Mouse (Mus musculus) heart, embryonic 14.5 days (tissue): Measurements from ENCODE around the gene Foxi3. TPM values are rescaled to one million over a fixed set of nuclear protein-coding genes. Genes with fewer than 3 reads are reported as not detected.

Experiments used
- ATAC-seq: fragments of 200-750 bp; cut with Nextera tagmentation; 2 replicates; pipeline ENCODE4 v1.8.0; 2017; ENCODE audit warnings: low read depth, moderate TSS enrichment; ENCODE audit not compliant: insufficient number of reproducible peaks, insufficient read depth, low FRiP score
- H3K27ac ChIP-seq, 2 experiments: fragments of 200-500 bp in 1 of 2; fragments of 300-500 bp in 1 of 2; sonication (generic) in 1 of 2; replicated peaks in 1 of 2; 2 replicates each; pipeline ENCODE4 v1.5.1; 2012 to 2014; ENCODE audit warnings: low read depth in 2 of 2, low read length in 2 of 2, control low read depth in 1 of 2, mild to moderate bottlenecking in 1 of 2, mixed read lengths in 1 of 2; ENCODE audit not compliant: control insufficient read depth in 1 of 2, insufficient read depth in 1 of 2
- H3K27me3 ChIP-seq: fragments of 300-500 bp; sonication (generic); 2 replicates; pipeline ENCODE4 v1.6.1; 2014; ENCODE audit warnings: mild to moderate bottlenecking, low read length, control low read depth; ENCODE audit not compliant: control insufficient read depth, insufficient read depth
- H3K36me3 ChIP-seq: fragments of 300-500 bp; sonication (generic); 2 replicates; pipeline ENCODE4 v1.6.1; 2014; ENCODE audit warnings: mild to moderate bottlenecking, control low read depth, low read length, mixed read lengths; ENCODE audit not compliant: control insufficient read depth, insufficient read depth
- H3K4me1 ChIP-seq, 2 experiments: fragments of 200-500 bp in 1 of 2; fragments of 300-500 bp in 1 of 2; sonication (generic) in 1 of 2; 2 replicates each; pipeline ENCODE4 v1.6.1; 2012 to 2014; ENCODE audit warnings: low read length in 2 of 2, control low read depth in 1 of 2, mixed read lengths in 1 of 2; ENCODE audit not compliant: control insufficient read depth in 2 of 2, insufficient read depth in 2 of 2
- H3K4me2 ChIP-seq: fragments of 300-500 bp; sonication (generic); 2 replicates; pipeline ENCODE4 v1.6.1; 2014; ENCODE audit warnings: mild to moderate bottlenecking, low read length
- H3K4me3 ChIP-seq, 2 experiments: fragments of 200-500 bp in 1 of 2; fragments of 300-500 bp in 1 of 2; sonication (generic) in 1 of 2; 2 replicates each; pipeline ENCODE4 v1.5.1; 2012 to 2014; ENCODE audit warnings: low read length in 2 of 2, mild to moderate bottlenecking in 2 of 2, control low read depth in 1 of 2, low read depth in 1 of 2, moderate library complexity in 1 of 2; ENCODE audit not compliant: control insufficient read depth in 1 of 2, insufficient read depth in 1 of 2
- H3K9ac ChIP-seq: fragments of 300-500 bp; sonication (generic); 2 replicates; pipeline ENCODE4 v1.6.1; 2014; ENCODE audit warnings: mild to moderate bottlenecking, low read length
- H3K9me3 ChIP-seq: fragments of 300-500 bp; sonication (generic); 2 replicates; pipeline ENCODE4 v1.6.1; 2016; ENCODE audit warnings: low read length, control low read depth; ENCODE audit not compliant: control insufficient read depth
- WGBS: fragments of 180-500 bp; shearing (Covaris S2); extraction: QIAGEN DNeasy Blood & Tissue Kit; methylation state at CpG from one replicate; pipeline ENCODE4 v1.1.7; 2014; 5-methylcytosine and 5-hydroxymethylcytosine counted together
- polyA plus RNA-seq: library from polyadenylated mRNA; unstranded; fragments of >200 nt; fragmentation: Nextera tagmentation; extraction: Ambion mirVana; gene quantifications from 2 replicates; pipeline ENCODE4 v1.2.1, GENCODE M21; 2014

The Foxi3 gene
- polyA plus RNA-seq, 1 experiment from 2014 or later: not detected

GRCm38 (mm10) chr6:70931801-70932200 lies 24.5 kb upstream of the Foxi3 start:
- H3K4me3 ChIP-seq: no peak overlapping the region
- ATAC-seq: no peak
- no peaks in the 10 kb centered on the region for H3K36me3 ChIP-seq
- no peaks in the 10 kb centered on the region for H3K9me3 ChIP-seq
- 85% methylated on average over 2 of the region's 2 CpGs for WGBS
- no peaks in the 10 kb centered on the region for H3K27me3 ChIP-seq
- H3K9ac ChIP-seq: no peak overlapping the region
- H3K4me1 ChIP-seq: no peaks in the 10 kb centered on the region
- no peak overlapping the region for H3K27ac ChIP-seq
- no peak overlapping the region for H3K4me2 ChIP-seq

GRCm38 (mm10) chr6:70953274-70953673 lies 3.1 kb upstream of the Foxi3 start:
- Histone ChIP-seq H3K4me3 (no peak overlapping the region), H3K9me3 (no peaks in the 10 kb centered on the region), H3K4me1 (peaks cover 0 to 9% of the 10 kb centered on the region in 2 experiments; a peak in 3 of 4 replicates), H3K9ac (no peak overlapping the region), H3K27me3 (peaks cover 53% of the 10 kb centered on the region), H3K27ac (no peak overlapping the region), H3K36me3 (no peaks in the 10 kb centered on the region), H3K4me2 (no peak overlapping the region)
- WGBS: 64% methylated on average over 7 of the region's 7 CpGs
- no peak for ATAC-seq

- Histone ChIP-seq H3K4me1 (peaks cover 0 to 9% of the 10 kb centered on the region in 2 experiments; a peak in 3 of 4 replicates), H3K4me2 (no peak overlapping the region), H3K9me3 (no peaks in the 10 kb centered on the region), H3K27ac (no peak overlapping the region), H3K4me3 (no peak overlapping the region), H3K36me3 (no peaks in the 10 kb centered on the region), H3K9ac (no peak overlapping the region), H3K27me3 (peaks cover 61% of the 10 kb centered on the region)
- no peak for ATAC-seq
- WGBS: 10% methylated on average over 6 of the region's 6 CpGs
Measured at GRCm38 (mm10) chr6:70954040-70954439, 2.3 kb upstream of the Foxi3 start.

GRCm38 (mm10) chr6:70955291-70955800 lies 985 bp upstream of the Foxi3 start:
- 5% methylated on average over 14 of the region's 14 CpGs for WGBS
- H3K9me3 ChIP-seq: no peaks in the 10 kb centered on the region
- no peak for ATAC-seq

GRCm38 (mm10) chr6:70955841-70956240 lies 490 bp upstream of the Foxi3 start:
- H3K9me3 ChIP-seq: no peaks in the 10 kb centered on the region
- under 1% methylated on average over 12 of the region's 12 CpGs for WGBS
- H3K36me3 ChIP-seq: no peaks in the 10 kb centered on the region
- no peak overlapping the region for H3K27ac ChIP-seq
- peak overlapping the region; percentile 79 for H3K4me2 ChIP-seq
- peak overlapping the region; percentile 27 to 47 for H3K4me3 ChIP-seq
- H3K4me1 ChIP-seq: peaks cover 0 to 9% of the 10 kb centered on the region in 2 experiments; a peak in 3 of 4 replicates
- no peak for ATAC-seq
- peaks cover 79% of the 10 kb centered on the region for H3K27me3 ChIP-seq
- no peak overlapping the region for H3K9ac ChIP-seq

More at GRCm38 (mm10) chr6:70955291-70955800, 985 bp upstream of the Foxi3 start:
- Histone ChIP-seq H3K27ac (no peak overlapping the region), H3K9ac (no peak overlapping the region), H3K36me3 (no peaks in the 10 kb centered on the region), H3K4me3 (no peak overlapping the region), H3K4me1 (peaks cover 0 to 9% of the 10 kb centered on the region in 2 experiments; a peak in 3 of 4 replicates), H3K27me3 (peaks cover 74% of the 10 kb centered on the region), H3K4me2 (no peak overlapping the region)

GRCm38 (mm10) chr6:70956936-70957335 lies 605 bp downstream of the Foxi3 start:
- Histone ChIP-seq H3K9ac (no peak overlapping the region), H3K4me2 (peak overlapping the region; percentile 79)

GRCm38 (mm10) chr6:70957341-70957940 lies 1.1 kb downstream of the Foxi3 start:
- Histone ChIP-seq H3K4me1 (peaks cover 0 to 9% of the 10 kb centered on the region in 2 experiments; a peak in 3 of 4 replicates), H3K9ac (no peak overlapping the region), H3K4me3 (peak overlapping the region in 1 of 2 experiments; percentile 47; a peak in 2 of 4 replicates), H3K36me3 (no peaks in the 10 kb centered on the region), H3K4me2 (no peak overlapping the region), H3K9me3 (no peaks in the 10 kb centered on the region), H3K27me3 (peaks cover 84% of the 10 kb centered on the region), H3K27ac (no peak overlapping the region)
- WGBS: 16% methylated on average over 7 of the region's 7 CpGs
- ATAC-seq: no peak

More at GRCm38 (mm10) chr6:70956936-70957335, 605 bp downstream of the Foxi3 start:
- peaks cover 0 to 9% of the 10 kb centered on the region in 2 experiments; a peak in 3 of 4 replicates for H3K4me1 ChIP-seq
- WGBS: 2% methylated on average over 34 of the region's 34 CpGs
- ATAC-seq: no peak
- no peak overlapping the region for H3K27ac ChIP-seq
- no peaks in the 10 kb centered on the region for H3K9me3 ChIP-seq
- H3K36me3 ChIP-seq: no peaks in the 10 kb centered on the region
- H3K4me3 ChIP-seq: peak overlapping the region; percentile 27 to 47
- peaks cover 88% of the 10 kb centered on the region for H3K27me3 ChIP-seq
